Mouse (Mus musculus) T-cell, adult 2 months (primary cell): ENCODE data around the gene Olfr1320.

Source experiments
- DNase-seq: peaks from one replicate; pipeline ENCODE4 v3.0.0; 2022; ENCODE audit warnings: low spot score

Gene Olfr1320

DNA sequence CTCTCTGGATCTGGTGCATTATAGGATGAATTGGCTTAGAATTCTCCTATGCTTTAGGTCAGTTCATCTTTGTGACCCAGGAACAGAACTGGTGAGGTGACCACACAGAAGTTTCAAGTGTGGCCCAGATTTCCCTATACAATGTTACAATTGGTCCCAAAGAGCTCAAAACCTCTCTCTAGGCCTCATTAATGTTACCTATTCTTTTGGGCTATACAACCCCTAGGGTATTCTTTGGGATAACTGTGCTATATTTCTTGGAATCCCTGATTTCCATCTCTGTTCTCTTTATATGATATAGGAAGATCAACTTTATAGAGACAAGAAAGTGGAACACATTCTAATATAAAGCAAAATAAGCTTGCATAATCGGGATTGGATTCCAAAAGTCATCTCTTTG is at the start of gene Olfr1320:
Gene Olfr1320 (plus strand): TSS at position 301 of the 400 bp plus-strand sequence.
- no peak for DNase-seq

DNA sequence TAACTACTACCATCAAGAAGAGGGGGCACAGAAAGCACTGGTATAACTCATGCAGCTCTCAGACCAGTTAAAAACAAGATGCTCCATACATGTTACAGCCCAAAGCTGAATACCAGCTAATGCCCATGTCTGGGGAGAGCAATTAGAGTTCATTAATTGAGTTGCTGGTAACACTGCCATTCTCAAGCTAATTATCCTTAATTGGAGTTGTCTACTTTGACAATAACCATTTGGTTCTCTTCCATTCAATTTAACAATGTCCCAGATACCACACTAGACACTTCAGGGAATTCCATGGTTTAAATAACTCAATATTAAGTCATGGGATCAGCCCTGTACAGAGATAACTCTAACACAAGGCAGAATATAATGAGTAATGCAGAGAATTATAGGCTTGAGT is 44.6 kb upstream of the Olfr1320 start:
- DNase-seq, result no peak

DNA sequence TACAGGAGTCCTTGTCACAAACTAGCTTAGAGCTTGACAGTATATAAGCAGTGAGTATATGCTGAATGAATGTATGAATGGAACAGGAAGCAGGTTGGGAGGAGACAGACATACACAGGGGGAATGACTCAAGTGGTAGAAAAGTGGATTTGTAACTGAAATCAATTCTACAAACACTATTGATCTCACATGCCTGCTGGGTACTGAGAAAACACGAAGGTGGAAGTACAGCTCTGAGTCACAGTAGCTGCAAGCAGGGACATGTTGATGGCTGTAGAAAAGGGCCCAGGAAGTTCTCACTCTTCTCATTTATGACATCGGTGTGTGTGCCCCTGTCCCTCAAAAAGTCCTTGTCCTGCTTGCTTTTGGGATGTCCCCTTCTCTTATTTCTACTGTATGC is 40.9 kb upstream of the Olfr1320 start:
- no peak for DNase-seq

DNA sequence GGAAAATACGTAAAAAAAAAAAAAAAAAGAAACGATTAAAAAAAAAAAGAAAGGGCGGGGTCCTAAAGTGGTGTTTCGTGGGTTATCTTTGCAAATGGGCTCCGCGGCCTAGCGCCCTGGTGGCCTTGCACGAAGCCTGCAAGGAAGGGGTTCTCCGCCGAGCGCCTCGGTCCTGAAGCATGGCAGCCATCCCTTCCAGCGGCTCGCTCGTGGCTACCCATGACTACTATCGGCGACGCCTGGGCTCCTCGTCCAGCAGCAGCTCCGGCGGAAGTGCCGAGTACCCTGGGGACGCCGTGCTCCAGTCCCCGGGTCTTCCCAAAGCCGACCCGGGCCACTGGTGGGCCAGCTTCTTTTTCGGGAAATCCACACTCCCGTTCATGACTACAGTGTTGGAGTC is 11.4 kb upstream of the Olfr1320 start:
- DNase-seq, result peak; percentile 47
